In genomic region chr3:100712140-100712539, GRCm38 (mm10) we compare ENCODE assay signal across 20 mouse cellular contexts. TPM values are rescaled to one million over a fixed set of nuclear protein-coding genes. Genes with fewer than 3 reads are reported as not detected.
DNase-seq lines count a peak whose midpoint lies in the region; ATAC-seq and TF ChIP-seq lines count a peak whose summit lies in the region.
"Had no signal": no experiment of that assay in that cellular context is flagged by ENCODE, and none has a peak within 500 bp of the region (broad histone marks: within the 10 kb centered on the region; RNA-seq: fewer than 3 reads in every experiment).

No protein-coding gene starts in this region.

- TF ChIP-seq POLR2A in spleen, adult 2 months (IDR thresholded peaks at IDR 0.05; ENCODE audit: low read depth, low read length), result no peak

- intact Hi-C loops in left cerebral cortex, postnatal 4 days (cut with DNase I), result no loop called here

- no peak for TF ChIP-seq CTCF in spleen, adult 2 months (IDR thresholded peaks at IDR 0.05; ENCODE audit: extremely low read depth, insufficient read depth, insufficient read length, insufficient replicate concordance)

- H3K27me3 ChIP-seq in heart, embryonic 10.5 days (ENCODE audit: insufficient read depth, poor library complexity, severe bottlenecking), result no peaks in the 10 kb centered on the region
- no peaks in the 10 kb centered on the region for H3K27me3 ChIP-seq in neural tube, embryonic 11.5 days (ENCODE audit: control insufficient read depth, insufficient read depth, low read length)
- H3K27me3 ChIP-seq in spleen, adult 2 months (ENCODE audit: control insufficient read depth, insufficient read depth, low read length), result no peaks in the 10 kb centered on the region
- no peaks in the 10 kb centered on the region for H3K27me3 ChIP-seq in forebrain, embryonic 14.5 days (replicated peaks; ENCODE audit: control insufficient read depth, insufficient read depth, low read length)
- H3K27me3 ChIP-seq: forebrain, embryonic 15.5 days; hindbrain, embryonic 12.5 days; liver, embryonic 13.5 days; midbrain, embryonic 15.5 days; Patski had no signal

- WGBS in heart, embryonic 10.5 days, result 37% methylated on average over 7 of the region's 7 CpGs
- 72% methylated on average over 7 of the region's 7 CpGs for WGBS in neural tube, embryonic 11.5 days
- 26% methylated on average over 7 of the region's 7 CpGs for WGBS in spleen, adult 2 months
- 92% methylated on average over 7 of the region's 7 CpGs for WGBS in forebrain, embryonic 14.5 days

- no peaks in the 10 kb centered on the region for H3K9me3 ChIP-seq in heart, embryonic 10.5 days
- no peaks in the 10 kb centered on the region for H3K9me3 ChIP-seq in neural tube, embryonic 11.5 days (ENCODE audit: control insufficient read depth, low read length)
- no peaks in the 10 kb centered on the region for H3K9me3 ChIP-seq in forebrain, embryonic 14.5 days (replicated peaks; ENCODE audit: control insufficient read depth, low read length)
- H3K9me3 ChIP-seq: forebrain, embryonic 15.5 days; hindbrain, embryonic 12.5 days; liver, embryonic 13.5 days; midbrain, embryonic 15.5 days had no signal

- H3K4me1 ChIP-seq in heart, embryonic 10.5 days, result peaks cover 57% of the 10 kb centered on the region
- H3K4me1 ChIP-seq in neural tube, embryonic 11.5 days (ENCODE audit: control insufficient read depth, insufficient read depth, low read length), result peaks cover 3% of the 10 kb centered on the region; the same call in 1 of the 2 replicates
- peaks cover 11% of the 10 kb centered on the region; the same call in 1 of the 2 replicates for H3K4me1 ChIP-seq in spleen, adult 2 months (ENCODE audit: control insufficient read depth, insufficient read depth, insufficient read length)
- no peaks in the 10 kb centered on the region for H3K4me1 ChIP-seq in forebrain, embryonic 14.5 days (ENCODE audit: control insufficient read depth, insufficient read depth, low read length)
- H3K4me1 ChIP-seq: forebrain, embryonic 15.5 days; liver, embryonic 13.5 days; midbrain, embryonic 15.5 days had no signal

- DNase-seq in heart, embryonic 10.5 days (ENCODE audit: low spot score), result no peak
- no peak for DNase-seq in heart, adult 11 months
- DNase-seq in neural tube, embryonic 11.5 days (ENCODE audit: low spot score), result peak; percentile 13
- DNase-seq in neural tube, embryonic 10.5 days (ENCODE audit: extremely low spot score, low spot score), result no peak
- peak; percentile 51 to 56 for DNase-seq in spleen, adult 2 months (ENCODE audit: low read depth in 1 of 2, low spot score in 2 of 2)
- no peak for DNase-seq in left cerebral cortex, postnatal 4 days
- DNase-seq in forebrain, embryonic 14.5 days (ENCODE audit: low spot score), result no peak
- DNase-seq: adrenal gland, postnatal 25 days; cerebellum, adult 8-10 months; heart, adult 18-20 months; liver, embryonic 13.5 days; thymus, adult 2 months had no signal

- no peak overlapping the region for H3K9ac ChIP-seq in neural tube, embryonic 11.5 days (ENCODE audit: low read length)
- H3K9ac ChIP-seq in forebrain, embryonic 14.5 days (ENCODE audit: low read length), result no peak overlapping the region
- H3K9ac ChIP-seq: forebrain, embryonic 15.5 days; hindbrain, embryonic 12.5 days; liver, embryonic 13.5 days; midbrain, embryonic 15.5 days had no signal

- no peaks in the 10 kb centered on the region for H3K36me3 ChIP-seq in heart, embryonic 10.5 days
- H3K36me3 ChIP-seq in neural tube, embryonic 11.5 days (ENCODE audit: control insufficient read depth, insufficient read depth, low read length), result no peaks in the 10 kb centered on the region
- H3K36me3 ChIP-seq in spleen, adult 2 months (ENCODE audit: control insufficient read depth, insufficient read depth, low read length), result no peaks in the 10 kb centered on the region
- no peaks in the 10 kb centered on the region for H3K36me3 ChIP-seq in forebrain, embryonic 14.5 days (ENCODE audit: control insufficient read depth, insufficient read depth, low read length)
- H3K36me3 ChIP-seq: forebrain, embryonic 15.5 days; hindbrain, embryonic 12.5 days; liver, embryonic 13.5 days; midbrain, embryonic 15.5 days had no signal

- no peak for ATAC-seq in neural tube, embryonic 11.5 days (ENCODE audit: insufficient read depth, low FRiP score, low TSS enrichment)
- ATAC-seq in granulocyte monocyte progenitor cell, adult 5-6 weeks (replicated peaks; ENCODE audit: poor library complexity, severe bottlenecking), result peak; percentile 90
- no peak for ATAC-seq in forebrain, embryonic 14.5 days
- ATAC-seq: activated CD4-positive, CD25-positive, alpha-beta regulatory T cell, adult 4 months; forebrain, embryonic 15.5 days; intestine, postnatal 0 days; midbrain, embryonic 15.5 days; Patski had no signal

- H3K4me3 ChIP-seq in heart, embryonic 10.5 days, result no peak overlapping the region
- H3K4me3 ChIP-seq in neural tube, embryonic 11.5 days (ENCODE audit: low read depth, low read length), result no peak overlapping the region
- no peak overlapping the region for H3K4me3 ChIP-seq in spleen, adult 2 months (ENCODE audit: extremely low read depth, insufficient read depth, insufficient read length)
- no peak overlapping the region for H3K4me3 ChIP-seq in forebrain, embryonic 14.5 days (ENCODE audit: low read depth, low read length)
- H3K4me3 ChIP-seq: erythroblast, embryonic 14.5 days; forebrain, embryonic 15.5 days; hindbrain, embryonic 12.5 days; liver, embryonic 13.5 days; midbrain, embryonic 15.5 days had no signal

- H3K27ac ChIP-seq in heart, embryonic 10.5 days, result peak overlapping the region; percentile 31; the same call in 1 of the 2 replicates
- H3K27ac ChIP-seq in neural tube, embryonic 11.5 days (ENCODE audit: low read depth, low read length), result no peak overlapping the region
- no peak overlapping the region for H3K27ac ChIP-seq in spleen, adult 2 months (ENCODE audit: insufficient read depth, low read length)
- H3K27ac ChIP-seq in forebrain, embryonic 14.5 days (ENCODE audit: low read depth, low read length), result no peak overlapping the region
- H3K27ac ChIP-seq: forebrain, embryonic 15.5 days; hindbrain, embryonic 12.5 days; liver, embryonic 13.5 days; midbrain, embryonic 15.5 days had no signal

- no peak overlapping the region for H3K4me2 ChIP-seq in neural tube, embryonic 11.5 days (ENCODE audit: low read depth)
- H3K4me2 ChIP-seq in forebrain, embryonic 14.5 days (ENCODE audit: low read length), result no peak overlapping the region
- H3K4me2 ChIP-seq: forebrain, embryonic 15.5 days; hindbrain, embryonic 12.5 days; liver, embryonic 13.5 days; midbrain, embryonic 15.5 days had no signal

RNA-seq across cellular contexts. Expression of gene Man1a2, which starts 26.8 kb away (rescaled TPM):
- 59.4 and 75.5 TPM in 2 replicates for polyA plus RNA-seq in heart, embryonic 10.5 days (2016; fragmentation: Nextera tagmentation; extraction: Ambion mirVana)
- 57.8 and 65.8 TPM in 2 replicates for polyA plus RNA-seq in neural tube, embryonic 11.5 days (2014; fragmentation: Nextera tagmentation; extraction: Ambion mirVana)
- total RNA-seq in granulocyte monocyte progenitor cell, adult 5-6 weeks (2014; fragmentation: Nextera tagmentation), result 15.2 and 17.7 TPM in 2 replicates
- 64.0 and 68.5 TPM in 2 replicates for total RNA-seq in granulocyte monocyte progenitor cell, adult 5-6 weeks (2017)
- 4.4 and 20.9 TPM in 2 replicates for polyA plus RNA-seq in spleen, adult 2 months (2012; rRNA removed)
- 100 to 1,000 TPM in 1 of 2 experiments, 10 to 100 TPM in 1; 98.7 to 109 TPM for total RNA-seq in left cerebral cortex, postnatal 4 days (2021)
- polyA plus RNA-seq in forebrain, embryonic 14.5 days (2014; fragmentation: Nextera tagmentation; extraction: Ambion mirVana), result 28.6 and 36.8 TPM in 2 replicates

Comparison
In these comparisons a context has a peak if more than half of its experiments do, and no peak if none do; other contexts are left out.
1. DNase-seq: peak in neural tube, embryonic 11.5 days (single experiment) and spleen, adult 2 months (2 of 2); none in heart, embryonic 10.5 days (single experiment), heart, adult 11 months (single experiment), neural tube, embryonic 10.5 days (single experiment), left cerebral cortex, postnatal 4 days (single experiment) and forebrain, embryonic 14.5 days (single experiment).